Mouse (Mus musculus) right cerebral cortex, postnatal 36 days (tissue): ENCODE measurements at regions not wholly inside any gene's neighbourhood (a gene's known extent, or its start where the extent isn't known, plus 50 kb on each side); places are given as distances from the start of the nearest gene placed in this dataset.
A peak's percentile ranks its signal among the peaks of the same experiment; 100 is the strongest.

Experiments used
- DNase-seq, 2 experiments: peaks; one replicate each; pipeline ENCODE4 v3.0.0; 2022; ENCODE audit warnings: low spot score in 2 of 2, mixed read lengths in 1 of 2

GRCm38 (mm10) chr7:117878903-117879302 lies 237.1 kb downstream of the Rps15a start:
- peak; percentile 29 to 45 for DNase-seq

- DNase-seq = no peak
Measured at GRCm38 (mm10) chr7:117875241-117875640, 240.7 kb downstream of the Rps15a start.

GRCm38 (mm10) chr7:117859419-117859818 lies 256.6 kb downstream of the Rps15a start:
- DNase-seq = no peak

- DNase-seq = no peak
Measured at GRCm38 (mm10) chr7:117855955-117856354, 260.0 kb downstream of the Rps15a start.

- DNase-seq = no peak
Measured at GRCm38 (mm10) chr7:117853716-117854115, 262.3 kb downstream of the Rps15a start.

- no peak for DNase-seq
Measured at GRCm38 (mm10) chr7:117852866-117853265, 263.1 kb downstream of the Rps15a start.

GRCm38 (mm10) chr7:117850822-117851221 lies 265.2 kb downstream of the Rps15a start:
- no peak for DNase-seq

- DNase-seq = no peak
Measured at GRCm38 (mm10) chr7:117846041-117846440, 269.9 kb downstream of the Rps15a start.

- DNase-seq = no peak
Measured at GRCm38 (mm10) chr7:117842780-117843179, 273.2 kb downstream of the Rps15a start.

GRCm38 (mm10) chr7:117795035-117795434 lies 321.0 kb downstream of the Rps15a start:
- no peak for DNase-seq

- no peak for DNase-seq
Measured at GRCm38 (mm10) chr7:117793991-117794390, 322.0 kb downstream of the Rps15a start.

GRCm38 (mm10) chr7:117792456-117792855 lies 323.5 kb downstream of the Rps15a start:
- no peak for DNase-seq

- no peak for DNase-seq
Measured at GRCm38 (mm10) chr7:117778996-117779395, 337.0 kb downstream of the Rps15a start.

GRCm38 (mm10) chr7:117777921-117778320 lies 338.1 kb downstream of the Rps15a start:
- no peak for DNase-seq

GRCm38 (mm10) chr7:117771836-117772235 lies 344.2 kb downstream of the Rps15a start:
- DNase-seq = no peak

GRCm38 (mm10) chr7:117759506-117759905 lies 356.5 kb downstream of the Rps15a start:
- DNase-seq = no peak

GRCm38 (mm10) chr7:117757033-117757432 lies 359.0 kb downstream of the Rps15a start:
- DNase-seq = no peak

GRCm38 (mm10) chr7:117755830-117756229 lies 360.2 kb downstream of the Rps15a start:
- no peak for DNase-seq

GRCm38 (mm10) chr7:117753296-117753695 lies 362.7 kb downstream of the Rps15a start:
- DNase-seq = peak; percentile 11 to 18

GRCm38 (mm10) chr7:117752302-117753185 lies 363.4 kb downstream of the Rps15a start:
- no peak for DNase-seq

- DNase-seq = no peak
Measured at GRCm38 (mm10) chr7:117747991-117748390, 367.2 kb downstream of the Xylt1 start.

GRCm38 (mm10) chr7:117746393-117746792 lies 365.6 kb downstream of the Xylt1 start:
- DNase-seq = no peak

GRCm38 (mm10) chr7:117739706-117740105 lies 358.9 kb downstream of the Xylt1 start:
- DNase-seq = no peak

- no peak for DNase-seq
Measured at GRCm38 (mm10) chr7:117735699-117736020, 354.9 kb downstream of the Xylt1 start.
